Mouse (Mus musculus) CH12.LX (cell line): ENCODE results near the gene Nsmf. TPM values are rescaled to one million over a fixed set of nuclear protein-coding genes. Genes with fewer than 3 reads are reported as not detected.

Experiments used
- DNase-seq: peaks from one replicate; pipeline ENCODE4 v3.0.0-alpha.2; 2013; ENCODE audit errors: extremely low read depth
- H3K27ac ChIP-seq: 2 replicates; pipeline ENCODE4 v1.5.1; 2012; ENCODE audit warnings: low read depth, mild to moderate bottlenecking, control low read depth, moderate library complexity; ENCODE audit not compliant: insufficient read depth
- H3K27me3 ChIP-seq: replicated peaks from 2 replicates; pipeline ENCODE3; 2012; ENCODE audit warnings: inconsistent platforms
- H3K36me3 ChIP-seq, 2 experiments: replicated peaks in 1 of 2; 2 replicates each; pipeline versions ENCODE3 to v1.6.1; 2012; ENCODE audit warnings: inconsistent platforms in 1 of 2, low read length in 1 of 2, mild to moderate bottlenecking in 1 of 2, mixed read lengths in 1 of 2, moderate library complexity in 1 of 2; ENCODE audit not compliant: control insufficient read depth in 1 of 2, insufficient read depth in 1 of 2
- H3K4me1 ChIP-seq, 2 experiments: 2 replicates each; pipeline ENCODE4 v1.6.1; 2012; ENCODE audit warnings: inconsistent platforms in 1 of 2, moderate library complexity in 1 of 2; ENCODE audit not compliant: insufficient read depth in 2 of 2, control insufficient read depth in 1 of 2
- H3K4me2 ChIP-seq: 2 replicates; pipeline ENCODE4 v1.6.1; 2012; ENCODE audit warnings: low read depth, mild to moderate bottlenecking, control low read depth; ENCODE audit not compliant: poor library complexity, insufficient read depth, severe bottlenecking
- H3K4me3 ChIP-seq, 3 experiments: fragments of 150-350 bp in 1 of 3; sonication (generic) in 1 of 3; replicated peaks in 1 of 3; 2 replicates each; pipeline versions ENCODE3 to v1.5.1; 2011 to 2012; ENCODE audit warnings: low read depth in 2 of 3, low read length in 2 of 3, mild to moderate bottlenecking in 2 of 3, moderate library complexity in 2 of 3, control low read depth in 1 of 3, improper control_type of control experiment in 1 of 3, inconsistent platforms in 1 of 3, mixed read lengths in 1 of 3; ENCODE audit not compliant: poor library complexity in 1 of 3
- H3K79me2 ChIP-seq: replicated peaks from 2 replicates; pipeline ENCODE4 v1.6.1; 2012; ENCODE audit warnings: mild to moderate bottlenecking, moderate library complexity; ENCODE audit not compliant: control insufficient read depth, poor library complexity, insufficient read depth, severe bottlenecking; ENCODE audit errors: extremely low read depth
- H3K9ac ChIP-seq: 2 replicates; pipeline ENCODE4 v1.6.1; 2012; ENCODE audit warnings: low read depth, mild to moderate bottlenecking, control low read depth, moderate library complexity; ENCODE audit not compliant: insufficient read depth
- H3K9me3 ChIP-seq: replicated peaks from 2 replicates; pipeline ENCODE3; 2012; ENCODE audit warnings: low read length, inconsistent platforms, mixed read lengths
- BHLHE40 ChIP-seq: IDR thresholded peaks from 2 replicates; pipeline ENCODE4 v1.6.1; 2011; ENCODE audit warnings: mild to moderate bottlenecking, low read depth, low read length, improper control_type of control experiment
- CHD1 ChIP-seq: IDR thresholded peaks from 2 replicates; pipeline ENCODE4 v1.6.1; 2012; ENCODE audit warnings: low read depth, low read length, improper control_type of control experiment, inconsistent platforms
- CHD2 ChIP-seq: IDR thresholded peaks from 2 replicates; pipeline ENCODE4 v1.6.1; 2011; ENCODE audit warnings: low read length, improper control_type of control experiment
- CTCF ChIP-seq, 2 experiments: IDR thresholded peaks in 1 of 2; conservative IDR thresholded peaks in 1 of 2; 2 replicates each; pipeline ENCODE4 v1.5.1; 2011 to 2012; ENCODE audit warnings: low read depth in 2 of 2, low read length in 2 of 2, improper control_type of control experiment in 1 of 2, inconsistent platforms in 1 of 2, mild to moderate bottlenecking in 1 of 2, moderate library complexity in 1 of 2
- E2F4 ChIP-seq: IDR thresholded peaks from 2 replicates; pipeline ENCODE4 v1.6.1; 2011; ENCODE audit warnings: low read depth, low read length, improper control_type of control experiment; ENCODE audit not compliant: insufficient replicate concordance
- ELF1 ChIP-seq: IDR thresholded peaks from 2 replicates; pipeline ENCODE4 v1.6.1; 2014; ENCODE audit warnings: low read depth, mild to moderate bottlenecking, inconsistent platforms, low read length, improper control_type of control experiment
- EP300 ChIP-seq: IDR thresholded peaks from 2 replicates; pipeline ENCODE4 v1.6.1; 2011; ENCODE audit warnings: low read length, improper control_type of control experiment
- ETS1 ChIP-seq: conservative IDR thresholded peaks from 2 replicates; pipeline ENCODE4 v1.6.1; 2012; ENCODE audit warnings: low read depth, mild to moderate bottlenecking, inconsistent platforms, low read length, improper control_type of control experiment, moderate library complexity
- JUN ChIP-seq: IDR thresholded peaks from 2 replicates; pipeline ENCODE4 v1.6.1; 2011; ENCODE audit warnings: low read depth, mild to moderate bottlenecking, low read length, improper control_type of control experiment, moderate library complexity; ENCODE audit not compliant: insufficient read depth
- KAT2A ChIP-seq: IDR thresholded peaks from 2 replicates; pipeline ENCODE4 v1.6.1; 2012; ENCODE audit warnings: low read length, improper control_type of control experiment, inconsistent platforms; ENCODE audit not compliant: insufficient replicate concordance
- MAFK ChIP-seq: IDR thresholded peaks from 2 replicates; pipeline ENCODE4 v1.6.1; 2011; ENCODE audit warnings: low read length, improper control_type of control experiment; ENCODE audit not compliant: insufficient replicate concordance
- MAX ChIP-seq: IDR thresholded peaks from 2 replicates; pipeline ENCODE4 v1.6.1; 2011; ENCODE audit warnings: low read length, improper control_type of control experiment
- MEF2A ChIP-seq: IDR thresholded peaks from 2 replicates; pipeline ENCODE4 v1.6.1; 2014; ENCODE audit warnings: low read depth, mild to moderate bottlenecking, inconsistent platforms, low read length, improper control_type of control experiment, borderline replicate concordance
- MYC ChIP-seq: IDR thresholded peaks from 2 replicates; pipeline ENCODE4 v1.6.1; 2011; ENCODE audit warnings: low read depth, mild to moderate bottlenecking, improper control_type of control experiment, low read length
- NRF1 ChIP-seq: IDR thresholded peaks from 2 replicates; pipeline ENCODE4 v1.6.1; 2014; ENCODE audit warnings: low read depth, mild to moderate bottlenecking, inconsistent platforms, low read length, improper control_type of control experiment, moderate library complexity
- PAX5 ChIP-seq: IDR thresholded peaks from 2 replicates; pipeline ENCODE4 v1.6.1; 2012; ENCODE audit warnings: low read length, inconsistent platforms, mixed read lengths
- POLR2A ChIP-seq: IDR thresholded peaks from 2 replicates; pipeline ENCODE4 v1.6.1; 2011; ENCODE audit warnings: low read depth, mild to moderate bottlenecking, improper control_type of control experiment, low read length
- RAD21 ChIP-seq: IDR thresholded peaks from 2 replicates; pipeline ENCODE4 v1.6.1; 2011; ENCODE audit warnings: low read depth, mild to moderate bottlenecking, low read length, improper control_type of control experiment, moderate library complexity
- RCOR1 ChIP-seq: conservative IDR thresholded peaks from 2 replicates; pipeline ENCODE4 v1.6.1; 2012; ENCODE audit warnings: low read depth, mild to moderate bottlenecking, inconsistent platforms, low read length, improper control_type of control experiment
- SIN3A ChIP-seq: IDR thresholded peaks from 2 replicates; pipeline ENCODE4 v1.6.1; 2012; ENCODE audit warnings: low read length, improper control_type of control experiment, inconsistent platforms
- SMC3 ChIP-seq: IDR thresholded peaks from 2 replicates; pipeline ENCODE4 v1.6.1; 2011; ENCODE audit warnings: low read depth, low read length, improper control_type of control experiment
- TBP ChIP-seq: conservative IDR thresholded peaks from 2 replicates; pipeline ENCODE4 v1.6.1; 2011; ENCODE audit warnings: low read depth, low read length, improper control_type of control experiment
- TCF12 ChIP-seq: IDR thresholded peaks from 2 replicates; pipeline ENCODE4 v1.6.1; 2014; ENCODE audit warnings: low read depth, mild to moderate bottlenecking, inconsistent platforms, low read length, improper control_type of control experiment
- UBTF ChIP-seq: IDR thresholded peaks from 2 replicates; pipeline ENCODE4 v1.6.1; 2012; ENCODE audit warnings: low read depth, mild to moderate bottlenecking, inconsistent platforms, low read length, improper control_type of control experiment, moderate library complexity
- USF1 ChIP-seq: IDR thresholded peaks from 2 replicates; pipeline ENCODE4 v1.6.1; 2014; ENCODE audit warnings: low read depth, mild to moderate bottlenecking, inconsistent platforms, low read length, improper control_type of control experiment
- USF2 ChIP-seq: conservative IDR thresholded peaks from 2 replicates; pipeline ENCODE4 v1.6.1; 2011; ENCODE audit warnings: low read depth, low read length, improper control_type of control experiment
- ZC3H11A ChIP-seq: IDR thresholded peaks from 2 replicates; pipeline ENCODE4 v1.6.1; 2012; ENCODE audit warnings: low read depth, mild to moderate bottlenecking, inconsistent platforms, low read length, improper control_type of control experiment
- ZKSCAN1 ChIP-seq: IDR thresholded peaks from 2 replicates; pipeline ENCODE4 v1.6.1; 2012; ENCODE audit warnings: low read depth, inconsistent platforms, low read length, improper control_type of control experiment, borderline replicate concordance
- ZMIZ1 ChIP-seq: IDR thresholded peaks from 2 replicates; pipeline ENCODE4 v1.6.1; 2012; ENCODE audit warnings: low read depth, mild to moderate bottlenecking, inconsistent platforms, low read length, improper control_type of control experiment
- ZNF384 ChIP-seq: IDR thresholded peaks from 2 replicates; pipeline ENCODE4 v1.6.1; 2012; ENCODE audit warnings: low read depth, low read length, improper control_type of control experiment, inconsistent platforms
- dilution Hi-C: fragments of 300-500 bp; cut with MboI; formaldehyde crosslinking; loops from 2 replicates; pipeline ENCODE4 v1.14.3; 2020; ENCODE audit warnings: low sequenced_read_pairs; ENCODE audit not compliant: extremely low pct_unique_long_range_greater_than_20kb, extremely low pct_ligation_motif_present
- in situ Hi-C: fragments of 300-500 bp; cut with MboI; formaldehyde crosslinking; loops from 3 replicates; pipeline ENCODE4 v1.14.3; 2019; ENCODE audit warnings: low sequenced_read_pairs, low pct_ligation_motif_present, low pct_unique_long_range_greater_than_20kb, mixed read lengths
- polyA plus RNA-seq: library from polyadenylated mRNA; unstranded; fragments of >175 nt; gene quantifications from 2 replicates; pipeline ENCODE4 v1.2.1, GENCODE M21; 2012; ENCODE audit warnings: low read depth; ENCODE audit not compliant: insufficient read length
- total RNA-seq, 2 experiments: library from RNA; depleted of rRNA; stranded (reverse); fragments of 300-350 nt in 1 of 2; fragments of >200 nt in 1 of 2; gene quantifications; 2 replicates each; pipeline ENCODE4 v1.2.3; 2012 to 2014

Gene Nsmf
- total and polyA plus RNA-seq, 3 experiments, result 11.6 to 12.0 (median 11.7) TPM

- no peak for DNase-seq
- TF ChIP-seq UBTF (no peak), SMC3 (no peak), RAD21 (no peak), USF1 (no peak), ETS1 (no peak), TCF12 (no peak), NRF1 (no peak), E2F4 (no peak), BHLHE40 (no peak)
- Histone ChIP-seq H3K4me1 (peaks cover 9 to 50% of the 10 kb centered on the region in 2 experiments), H3K36me3 (peaks cover 0 to 18% of the 10 kb centered on the region in 2 experiments), H3K27ac (peak overlapping the region; percentile 8; the same call in 1 of the 2 replicates), H3K9ac (peak overlapping the region; percentile 47), H3K4me2 (peak overlapping the region; percentile 58), H3K4me3 (peak overlapping the region; percentile 54 to 68 (median 57)), H3K79me2 (no peaks in the 10 kb centered on the region), H3K27me3 (no peaks in the 10 kb centered on the region), H3K9me3 (no peaks in the 10 kb centered on the region)
- in situ Hi-C loops, result loop anchor here (5.0 kb wide), 1 partner anchor 68 kb away; no protein-coding TSS in a partner anchor
- dilution Hi-C loops, result no loop called here
These were observed 40.6 kb downstream of the Nsmf start for GRCm38 (mm10) chr2:25094785-25095108.

- peak; percentile 99 for DNase-seq
- Histone ChIP-seq H3K79me2 (no peaks in the 10 kb centered on the region), H3K27me3 (no peaks in the 10 kb centered on the region), H3K9me3 (no peaks in the 10 kb centered on the region), H3K4me2 (peak within 1 kb of the TSS; percentile 65), H3K9ac (peak within 1 kb of the TSS; percentile 72), H3K4me3 (peak within 1 kb of the TSS; percentile 57 to 68 (median 59)), H3K36me3 (peaks cover 0 to 12% of the 10 kb centered on the region in 2 experiments), H3K4me1 (peaks cover 9 to 50% of the 10 kb centered on the region in 2 experiments), H3K27ac (peak within 1 kb of the TSS; percentile 55; the same call in 1 of the 2 replicates)
- dilution Hi-C loops, result no loop called here
- in situ Hi-C loops, result loop anchor here (5.0 kb wide), 1 partner anchor 67 kb away; no protein-coding TSS in a partner anchor
- TF ChIP-seq BHLHE40 (peak; percentile 43), POLR2A (peak; percentile 90), RAD21 (peak; percentile 32), TBP (peak; percentile 91), MAX (peak; percentile 82), ZMIZ1 (peak; percentile 44; the same call in 1 of the 2 replicates), CTCF (conservative IDR thresholded peaks at IDR 0.05 in 1 of 2, IDR thresholded peaks at IDR 0.05 in 1 of 2; ENCODE audit: low read depth in 2 of 2, low read length in 2 of 2) (peak; percentile 71 to 80), EP300 (0 out of 2 replicates have a peak, but pooled peaks have one; percentile 26), MEF2A (peak; percentile 7; the same call in 1 of the 2 replicates), ZNF384 (peak; percentile 45), USF1 (peak; percentile 22), E2F4 (no peak), ZC3H11A (no peak), MYC (peak; percentile 96), RCOR1 (no peak), KAT2A (0 out of 2 replicates have a peak, but pooled peaks have one; percentile 29), USF2 (no peak), JUN (no peak), ZKSCAN1 (no peak), PAX5 (no peak), MAFK (no peak), SIN3A (peak; percentile 25; the same call in 1 of the 2 replicates), TCF12 (peak; percentile 74), ELF1 (peak; percentile 74), UBTF (peak; percentile 97), ETS1 (no peak), CHD1 (0 out of 2 replicates have a peak, but pooled peaks have one; percentile 50), CHD2 (no peak)
These were observed 41.1 kb downstream of the Nsmf start, which contains the start of gene Noxa1 for GRCm38 (mm10) chr2:25095109-25095850. Gene Noxa1, minus strand, starts transcription at chr2:25095149.
